Mouse (Mus musculus) kidney, adult 2 months (tissue): ENCODE data around the gene Defb11. TPM values are rescaled to one million over a fixed set of nuclear protein-coding genes. Genes with fewer than 3 reads are reported as not detected.
"Not testable (repeated sequence)": the region's sequence is repeated elsewhere in the genome, so short reads cannot be mapped to it uniquely, and the experiment has no call there.

ENCODE experiments used
- DNase-seq: peaks from one replicate; pipeline ENCODE4 v3.0.0; 2021
- H3K27ac ChIP-seq: fragments of 200-500 bp; 2 replicates; pipeline ENCODE4 v1.5.1; 2012; ENCODE audit warnings: low read depth, low read length, control low read depth, inconsistent platforms; ENCODE audit not compliant: insufficient read depth
- H3K27me3 ChIP-seq: fragments of 200-500 bp; replicated peaks from 2 replicates; pipeline ENCODE4 v1.6.1; 2012; ENCODE audit warnings: mild to moderate bottlenecking, moderate library complexity, low read length, inconsistent platforms; ENCODE audit not compliant: control insufficient read depth, insufficient read depth
- H3K36me3 ChIP-seq: fragments of 200-500 bp; 2 replicates; pipeline ENCODE4 v1.6.1; 2012; ENCODE audit warnings: mild to moderate bottlenecking, moderate library complexity, low read length, inconsistent platforms; ENCODE audit not compliant: control insufficient read depth, insufficient read depth
- H3K4me1 ChIP-seq: fragments of 200-500 bp; 2 replicates; pipeline ENCODE4 v1.6.1; 2011; ENCODE audit warnings: low read length; ENCODE audit not compliant: control insufficient read depth, insufficient read depth
- H3K4me3 ChIP-seq: fragments of 200-500 bp; 2 replicates; pipeline ENCODE4 v1.5.1; 2011; ENCODE audit warnings: mild to moderate bottlenecking, low read depth, low read length, control low read depth; ENCODE audit not compliant: insufficient read depth
- CTCF ChIP-seq: fragments of 200-500 bp; conservative IDR thresholded peaks from 2 replicates; pipeline ENCODE4 v1.5.1; 2011; ENCODE audit warnings: low read depth, mild to moderate bottlenecking, control low read depth, low read length, moderate library complexity, mixed read lengths; ENCODE audit not compliant: insufficient read depth, insufficient read length
- POLR2A ChIP-seq: fragments of 200-500 bp; IDR thresholded peaks from one replicate; pipeline ENCODE4 v1.6.1; 2011; ENCODE audit warnings: low read depth, low read length, control low read depth
- WGBS: fragments of 180-500 bp; shearing (Covaris S2); methylation state at CpG from one replicate; pipeline ENCODE4 v1.1.7; 2018; 5-methylcytosine and 5-hydroxymethylcytosine counted together
- polyA plus RNA-seq: library from polyadenylated mRNA; depleted of rRNA; stranded (reverse); fragments of >200 nt; gene quantifications from 2 replicates; pipeline ENCODE4 v1.2.3, GENCODE M21; 2012; rRNA removed

Defb11 gene
- 3.6 and 3.9 TPM in 2 replicates for polyA plus RNA-seq

DNA sequence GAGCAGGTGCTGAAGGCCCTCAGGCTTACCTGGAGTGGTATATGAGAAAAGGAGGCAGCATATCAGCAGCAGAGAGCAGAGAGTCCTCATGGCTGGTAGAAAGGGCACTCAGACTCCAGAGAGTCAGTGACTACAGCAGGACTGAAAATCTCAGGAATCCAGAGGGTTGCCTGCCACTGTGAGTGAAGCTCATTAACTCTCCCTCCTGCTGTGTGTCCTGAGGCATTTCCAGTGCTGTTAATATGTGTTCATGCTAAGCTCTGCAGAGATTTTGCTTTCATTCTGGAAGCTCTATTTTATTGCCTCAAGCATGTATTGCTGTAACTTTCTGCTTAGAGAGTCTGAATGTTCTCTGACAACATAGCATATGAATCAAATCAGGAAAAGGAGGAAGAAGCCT lies at the start of gene Defb11:
Gene Defb11 (minus strand): TSS at position 123 of the 400 bp plus-strand sequence.
- not testable (repeated sequence) for H3K4me1 ChIP-seq, H3K27me3 ChIP-seq, H3K4me3 ChIP-seq, H3K36me3 ChIP-seq
- DNase-seq, result peak; percentile 64
- peak within 1 kb of the TSS; percentile 17; the same call in 1 of the 2 replicates for H3K27ac ChIP-seq

DNA sequence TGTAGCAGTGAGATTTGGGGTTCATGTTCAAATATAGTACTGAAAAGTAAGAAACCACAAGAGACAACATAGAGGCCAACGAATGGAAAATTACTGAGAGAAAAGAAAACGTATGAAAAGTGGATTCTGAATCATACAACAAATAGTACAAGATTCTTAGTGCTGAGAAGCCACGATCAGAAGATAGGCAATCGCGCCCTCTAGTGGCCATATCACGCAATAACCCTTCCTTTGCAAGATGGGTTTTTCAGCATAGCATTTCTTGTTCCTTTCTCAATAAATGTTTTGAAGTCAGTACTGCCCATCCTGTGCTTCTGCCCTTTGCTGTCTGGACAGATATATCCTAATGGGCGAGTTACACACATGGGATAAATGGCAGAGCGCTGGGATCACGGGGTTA lies 49.1 kb upstream of the Defb11 start:
- DNase-seq, result peak; percentile 51
- peak; percentile 68 for TF ChIP-seq CTCF
- TF ChIP-seq POLR2A, result no peak
- Histone ChIP-seq H3K36me3 (no peaks in the 10 kb centered on the region), H3K4me3 (no peak overlapping the region), H3K27me3 (no peaks in the 10 kb centered on the region), H3K27ac (no peak overlapping the region), H3K4me1 (no peaks in the 10 kb centered on the region)
- 5% methylated on average over 9 of the region's 9 CpGs for WGBS

DNA sequence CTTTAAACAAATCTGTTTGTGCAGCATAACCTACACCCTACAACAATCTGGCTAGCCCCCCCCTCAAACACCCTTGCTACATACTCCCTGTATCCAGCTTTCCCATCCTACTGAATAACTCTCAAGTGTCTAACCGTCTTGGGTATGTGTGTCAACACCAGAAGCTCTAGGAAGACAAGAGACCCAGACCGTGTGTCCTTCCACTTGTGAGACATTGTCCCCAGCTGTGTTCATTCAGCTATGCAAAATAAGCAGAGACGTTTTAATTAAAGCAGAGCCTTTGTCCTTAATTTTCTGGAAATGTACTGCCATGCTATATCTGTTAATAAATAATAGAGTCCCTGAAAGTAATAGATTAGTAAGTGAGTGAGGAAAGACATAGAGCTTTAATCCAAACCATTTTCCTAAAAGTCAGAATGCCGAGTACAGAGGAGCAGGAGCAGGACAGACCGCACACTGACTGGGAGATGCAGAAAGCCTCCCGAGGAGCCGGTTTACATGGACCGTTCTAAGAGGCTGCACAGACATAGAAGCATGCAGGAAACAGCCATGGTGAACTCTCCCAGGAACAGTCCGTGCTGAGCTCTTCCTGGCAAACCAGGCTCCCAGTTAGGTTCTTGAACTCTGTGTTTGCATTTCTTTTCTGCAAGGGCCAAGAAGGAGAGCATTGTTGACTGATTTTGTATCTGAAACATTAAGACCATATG lies 41.3 kb upstream of the Defb11 start:
- 33% methylated on average over 9 of the region's 9 CpGs for WGBS
- peak; percentile 26 for DNase-seq
- TF ChIP-seq CTCF (no peak), POLR2A (no peak)
- H3K4me1 ChIP-seq, result peaks cover 6% of the 10 kb centered on the region
- no peaks in the 10 kb centered on the region for H3K36me3 ChIP-seq
- no peak overlapping the region for H3K27ac ChIP-seq
- no peaks in the 10 kb centered on the region for H3K27me3 ChIP-seq
- no peak overlapping the region for H3K4me3 ChIP-seq

DNA sequence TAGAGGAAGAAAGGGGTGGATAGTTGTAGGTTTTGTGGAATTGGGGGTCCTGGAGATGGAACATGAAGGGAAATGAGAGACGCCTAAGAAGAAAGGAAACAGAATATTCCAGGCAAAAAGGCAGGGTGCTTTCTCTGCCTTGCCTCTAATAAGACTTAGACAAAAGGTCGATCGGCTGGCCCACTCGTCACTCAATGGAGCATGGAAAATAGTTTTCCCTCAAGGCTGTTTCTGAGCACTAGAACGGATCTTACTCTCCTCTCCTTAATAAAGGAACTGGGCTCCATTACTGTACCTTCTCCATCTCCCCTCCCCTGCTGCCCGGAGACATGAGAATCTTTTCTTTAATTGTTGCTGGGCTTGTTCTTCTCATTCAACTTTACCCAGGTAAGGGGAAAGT lies 40.2 kb upstream of the Defb11 start, which contains the start of gene Defb13:
Gene Defb13 (plus strand): TSS at position 301 of the 400 bp plus-strand sequence.
- no peaks in the 10 kb centered on the region for H3K27me3 ChIP-seq
- no peaks in the 10 kb centered on the region for H3K36me3 ChIP-seq
- H3K4me1 ChIP-seq, result peaks cover 6% of the 10 kb centered on the region
- no peak within 1 kb of the TSS for H3K4me3 ChIP-seq
- no peak for DNase-seq
- TF ChIP-seq POLR2A (no peak), CTCF (no peak)
- WGBS, result 65% methylated on average over 6 of the region's 6 CpGs
- H3K27ac ChIP-seq, result no peak within 1 kb of the TSS

DNA sequence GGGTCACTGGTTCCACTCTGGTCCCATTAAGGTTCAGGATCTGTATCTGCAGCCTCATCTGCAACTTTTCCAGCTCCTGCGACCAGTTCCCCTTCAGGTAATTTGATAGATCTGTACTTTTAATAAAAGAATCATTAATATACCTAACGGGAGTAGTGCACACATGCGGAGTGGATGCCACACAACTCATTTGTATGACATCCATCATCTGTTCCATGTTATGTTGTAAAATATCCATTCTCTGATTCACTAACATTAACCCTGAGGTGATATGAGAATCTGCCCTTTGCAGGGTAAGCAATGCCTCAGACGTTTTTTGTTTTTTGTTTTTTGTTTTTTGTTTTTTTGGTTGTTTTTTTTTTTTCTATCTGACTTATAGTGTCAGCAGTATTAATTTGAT lies 31.8 kb upstream of the Defb11 start, which contains the start of gene Defb35:
Gene Defb35 (plus strand): TSS at position 301 of the 400 bp plus-strand sequence.
- WGBS, result 82% methylated on average over 4 of the region's 4 CpGs
- not testable (repeated sequence) for H3K4me1 ChIP-seq, H3K27me3 ChIP-seq, DNase-seq, H3K27ac ChIP-seq, H3K4me3 ChIP-seq, H3K36me3 ChIP-seq

DNA sequence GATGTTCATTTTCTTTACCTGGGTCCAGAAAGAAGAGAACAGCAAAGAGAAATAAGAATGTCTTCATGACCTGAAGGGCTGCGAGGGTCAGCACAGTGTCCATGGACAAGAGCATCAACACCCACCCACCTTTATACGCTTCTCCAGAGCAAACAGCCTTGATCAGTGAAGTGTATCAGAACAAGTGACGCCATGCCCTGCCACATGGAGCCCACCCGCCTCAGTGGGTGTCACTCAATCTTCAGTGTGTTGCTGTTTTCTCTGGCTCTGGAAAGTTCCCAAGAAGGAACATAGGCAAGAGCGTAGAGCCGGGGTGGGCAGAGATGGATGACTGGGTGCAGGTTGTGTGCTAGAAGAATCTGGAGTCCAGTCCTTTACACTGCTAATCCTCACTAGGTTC lies 26.4 kb upstream of the Defb11 start, which contains the start of gene Defb15:
Gene Defb15 (minus strand): TSS at position 101 of the 400 bp plus-strand sequence.
- H3K4me3 ChIP-seq, result no peak within 1 kb of the TSS
- no peak within 1 kb of the TSS for H3K27ac ChIP-seq
- DNase-seq, result no peak
- no peaks in the 10 kb centered on the region for H3K27me3 ChIP-seq
- H3K36me3 ChIP-seq, result no peaks in the 10 kb centered on the region
- H3K4me1 ChIP-seq, result no peaks in the 10 kb centered on the region
- 73% methylated on average over 6 of the region's 6 CpGs for WGBS
- no peak for TF ChIP-seq CTCF
- TF ChIP-seq POLR2A, result no peak

DNA sequence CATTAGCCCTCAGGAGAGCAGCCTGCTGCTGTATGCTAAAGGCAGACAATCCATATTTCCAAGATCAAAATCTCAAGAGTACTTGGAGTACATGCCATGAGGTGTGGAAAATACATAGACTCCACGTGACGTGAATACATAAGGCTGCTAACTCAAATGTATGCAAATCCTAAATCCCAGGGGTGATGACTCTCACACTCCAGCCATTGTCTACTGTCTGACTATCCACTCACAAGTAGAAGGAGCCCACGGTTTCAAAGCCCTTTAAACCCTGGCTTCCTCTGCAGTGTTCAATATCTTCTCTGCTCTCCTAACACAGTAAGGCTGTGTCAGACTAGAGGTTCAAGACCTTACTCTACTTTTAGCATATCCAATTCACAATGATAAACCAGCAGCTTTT lies 24.5 kb upstream of the Defb11 start:
- not testable (repeated sequence) for H3K27ac ChIP-seq, H3K27me3 ChIP-seq, H3K4me1 ChIP-seq, H3K4me3 ChIP-seq, H3K36me3 ChIP-seq, DNase-seq
- WGBS, result 80% methylated on average over 3 of the region's 3 CpGs

DNA sequence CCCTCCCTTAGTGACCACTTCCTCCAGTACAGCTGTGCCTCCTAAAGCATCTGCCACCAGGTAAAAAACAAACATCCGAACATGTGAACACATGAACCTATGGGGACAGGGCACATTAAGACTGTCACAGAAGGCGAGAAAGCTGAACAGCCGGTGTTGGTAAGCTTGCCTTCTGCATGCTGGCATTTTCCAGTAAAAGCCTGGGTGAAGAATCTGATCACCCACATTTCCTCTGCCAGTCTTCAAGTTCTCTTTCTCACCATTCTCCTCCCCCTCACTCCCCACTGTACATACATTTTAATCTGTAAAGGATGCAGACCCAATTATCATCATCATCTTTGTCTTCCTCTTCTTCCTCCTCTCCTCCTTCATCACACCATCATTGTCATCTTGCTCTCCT lies 9.4 kb upstream of the Defb11 start:
- H3K27ac ChIP-seq, result no peak overlapping the region
- TF ChIP-seq POLR2A (no peak), CTCF (no peak)
- 87% methylated on average over 3 of the region's 3 CpGs for WGBS
- no peaks in the 10 kb centered on the region for H3K4me1 ChIP-seq
- DNase-seq, result no peak
- H3K27me3 ChIP-seq, result no peaks in the 10 kb centered on the region
- H3K36me3 ChIP-seq, result no peaks in the 10 kb centered on the region
- no peak overlapping the region for H3K4me3 ChIP-seq
